ENCODE assay signal across 17 mouse cellular contexts in genomic region chr4:143147666-143148065, GRCm38 (mm10).
"Had no signal": no experiment of that assay in that cellular context is flagged by ENCODE, and none has a peak within 500 bp of the region (broad histone marks: within the 10 kb centered on the region; RNA-seq: fewer than 3 reads in every experiment).

No protein-coding gene starts in this region.

- ATAC-seq: midbrain, embryonic 16.5 days had no signal

- H3K27me3 ChIP-seq: liver, embryonic 13.5 days; midbrain, embryonic 12.5 days; neural tube, embryonic 13.5 days had no signal

- H3K27ac ChIP-seq: kidney, postnatal 0 days; layer of hippocampus, adult 2 months; left cerebral cortex, adult 2 months; liver, embryonic 13.5 days; midbrain, embryonic 12.5 days; neural tube, embryonic 13.5 days had no signal

- DNase-seq: kidney, postnatal 25 days; layer of hippocampus, adult 9-11 months; liver, embryonic 13.5 days; lung, adult 2 months; lung, postnatal 14 days; lung, postnatal 4 days; retina, postnatal 1 day; right cerebral cortex, postnatal 25 days; thymus, adult 18-20 months; thymus, postnatal 36 days had no signal

- H3K4me3 ChIP-seq: layer of hippocampus, adult 2 months; left cerebral cortex, adult 2 months; liver, embryonic 13.5 days; midbrain, embryonic 12.5 days; myocyte; neural tube, embryonic 13.5 days had no signal

- H3K4me2 ChIP-seq: liver, embryonic 13.5 days; midbrain, embryonic 12.5 days; neural tube, embryonic 13.5 days had no signal

- H3K36me3 ChIP-seq: liver, embryonic 13.5 days; neural tube, embryonic 13.5 days had no signal

- H3K9ac ChIP-seq: liver, embryonic 13.5 days; midbrain, embryonic 12.5 days; neural tube, embryonic 13.5 days had no signal

- H3K9me3 ChIP-seq: liver, embryonic 13.5 days; midbrain, embryonic 12.5 days; neural tube, embryonic 13.5 days had no signal
